13 mouse cellular contexts compared by ENCODE assay signal in genomic region chr14:119109776-119110218, GRCm38 (mm10). TPM values are rescaled to one million over a fixed set of nuclear protein-coding genes. Genes with fewer than 3 reads are reported as not detected.
DNase-seq lines count a peak whose midpoint lies in the region; ATAC-seq and TF ChIP-seq lines count a peak whose summit lies in the region.
"Had no signal": no experiment of that assay in that cellular context is flagged by ENCODE, and none has a peak within 500 bp of the region (broad histone marks: within the 10 kb centered on the region; RNA-seq: fewer than 3 reads in every experiment).

No protein-coding gene starts in this region.

- no peaks in the 10 kb centered on the region for H3K36me3 ChIP-seq in midbrain, postnatal 0 days (ENCODE audit: insufficient read depth, low read length)
- no peaks in the 10 kb centered on the region for H3K36me3 ChIP-seq in midbrain, embryonic 16.5 days (ENCODE audit: control insufficient read depth, insufficient read depth, low read length)
- no peaks in the 10 kb centered on the region for H3K36me3 ChIP-seq in neural tube, embryonic 14.5 days (ENCODE audit: control insufficient read depth, insufficient read depth, low read length)
- H3K36me3 ChIP-seq: limb, embryonic 13.5 days had no signal

- WGBS in midbrain, postnatal 0 days = 72% methylated on average over 3 of the region's 3 CpGs
- 78% methylated on average over 3 of the region's 3 CpGs for WGBS in midbrain, embryonic 16.5 days
- WGBS in neural tube, embryonic 14.5 days = 78% methylated on average over 3 of the region's 3 CpGs

- no peak overlapping the region for H3K4me2 ChIP-seq in midbrain, postnatal 0 days (ENCODE audit: low read depth, low read length, poor library complexity, severe bottlenecking)
- no peak overlapping the region for H3K4me2 ChIP-seq in midbrain, embryonic 16.5 days (ENCODE audit: low read length)
- no peak overlapping the region for H3K4me2 ChIP-seq in neural tube, embryonic 14.5 days (ENCODE audit: low read depth, low read length)
- H3K4me2 ChIP-seq: heart, embryonic 11.5 days; limb, embryonic 13.5 days had no signal

- no peak overlapping the region for H3K9ac ChIP-seq in midbrain, postnatal 0 days (replicated peaks; ENCODE audit: low read length, poor library complexity, severe bottlenecking)
- no peak overlapping the region for H3K9ac ChIP-seq in midbrain, embryonic 16.5 days (ENCODE audit: low read depth, low read length)
- no peak overlapping the region for H3K9ac ChIP-seq in neural tube, embryonic 14.5 days (replicated peaks; ENCODE audit: low read depth, low read length)
- H3K9ac ChIP-seq: limb, embryonic 13.5 days had no signal

- H3K27me3 ChIP-seq in midbrain, postnatal 0 days (ENCODE audit: insufficient read depth, low read length) = no peaks in the 10 kb centered on the region
- no peaks in the 10 kb centered on the region for H3K27me3 ChIP-seq in midbrain, embryonic 16.5 days (ENCODE audit: control insufficient read depth, insufficient read depth, low read depth, low read length)
- H3K27me3 ChIP-seq in neural tube, embryonic 14.5 days (ENCODE audit: control insufficient read depth, insufficient read depth, low read length) = no peaks in the 10 kb centered on the region
- H3K27me3 ChIP-seq: limb, embryonic 13.5 days had no signal

- no peak overlapping the region for H3K27ac ChIP-seq in layer of hippocampus, adult 2 months
- H3K27ac ChIP-seq in midbrain, postnatal 0 days (ENCODE audit: low read depth, low read length) = no peak overlapping the region
- no peak overlapping the region for H3K27ac ChIP-seq in midbrain, embryonic 16.5 days (ENCODE audit: low read length)
- no peak overlapping the region for H3K27ac ChIP-seq in neural tube, embryonic 14.5 days (ENCODE audit: low read depth, low read length)
- H3K27ac ChIP-seq: limb, embryonic 13.5 days had no signal

- H3K9me3 ChIP-seq in midbrain, postnatal 0 days (ENCODE audit: low read length) = no peaks in the 10 kb centered on the region
- H3K9me3 ChIP-seq in midbrain, embryonic 16.5 days (replicated peaks; ENCODE audit: control insufficient read depth, low read length, poor library complexity, severe bottlenecking) = no peaks in the 10 kb centered on the region
- no peaks in the 10 kb centered on the region for H3K9me3 ChIP-seq in neural tube, embryonic 14.5 days (ENCODE audit: control insufficient read depth, low read length)
- H3K9me3 ChIP-seq: limb, embryonic 13.5 days had no signal

- ATAC-seq in cerebellum, adult (ENCODE audit: insufficient number of reproducible peaks, low FRiP score, low TSS enrichment) = peak; percentile 75
- ATAC-seq in midbrain, postnatal 0 days (ENCODE audit: low FRiP score) = no peak; the same call in 1 of the 2 replicates
- no peak for ATAC-seq in midbrain, embryonic 16.5 days
- peak; percentile 38; the same call in 1 of the 2 replicates for ATAC-seq in neural tube, embryonic 14.5 days (ENCODE audit: low read depth)
- ATAC-seq: activated CD4-positive, CD25-positive, alpha-beta regulatory T cell, adult 4 months had no signal

- peak; percentile 63 for TF ChIP-seq CTCF in layer of hippocampus, adult 2 months (conservative IDR thresholded peaks at IDR 0.05)
- TF ChIP-seq CTCF in midbrain, postnatal 0 days (IDR thresholded peaks at IDR 0.05) = peak; percentile 68

- H3K4me3 ChIP-seq in layer of hippocampus, adult 2 months = no peak overlapping the region
- H3K4me3 ChIP-seq in midbrain, postnatal 0 days (ENCODE audit: low read depth, low read length) = no peak overlapping the region
- H3K4me3 ChIP-seq in midbrain, embryonic 16.5 days (ENCODE audit: low read depth, low read length) = no peak overlapping the region
- no peak overlapping the region for H3K4me3 ChIP-seq in neural tube, embryonic 14.5 days (ENCODE audit: low read depth, low read length)
- H3K4me3 ChIP-seq: limb, embryonic 13.5 days had no signal

- H3K4me1 ChIP-seq in midbrain, postnatal 0 days (ENCODE audit: insufficient read depth, low read length) = no peaks in the 10 kb centered on the region
- H3K4me1 ChIP-seq in midbrain, embryonic 16.5 days (ENCODE audit: control insufficient read depth, insufficient read depth, low read length) = no peaks in the 10 kb centered on the region
- no peaks in the 10 kb centered on the region for H3K4me1 ChIP-seq in neural tube, embryonic 14.5 days (ENCODE audit: control insufficient read depth, insufficient read depth, low read length)
- H3K4me1 ChIP-seq: limb, embryonic 13.5 days had no signal

- no peak for DNase-seq in cerebellum, adult 9-11 months
- DNase-seq in layer of hippocampus, adult 2 months (ENCODE audit: low spot score in 2 of 2) = no peak
- no peak for DNase-seq in layer of hippocampus, postnatal 25 days (ENCODE audit: extremely low spot score in 1 of 2, low spot score in 1 of 2)
- peak; percentile 51 for DNase-seq in midbrain, postnatal 0 days (ENCODE audit: low spot score)
- DNase-seq in heart, postnatal 4 days = no peak
- DNase-seq: right cerebral cortex, postnatal 25 days had no signal

RNA-seq across cellular contexts. Expression of gene Uggt2, which starts 10.6 kb away (rescaled TPM):
- 10 to 100 TPM; 27.4 to 31.3 TPM for total RNA-seq in layer of hippocampus, adult 2 months (2021)
- total RNA-seq in layer of hippocampus, postnatal 25 days (2021) = 10 to 100 TPM; 23.4 to 31.9 TPM
- 24.0 and 31.0 TPM in 2 replicates for total RNA-seq in midbrain, postnatal 0 days (2014; rRNA removed)
- 10.0 and 12.6 TPM in 2 replicates for polyA plus RNA-seq in midbrain, postnatal 0 days (2015; fragmentation: Nextera tagmentation; extraction: Ambion mirVana)
- polyA plus RNA-seq in midbrain, embryonic 16.5 days (2015; fragmentation: Nextera tagmentation; extraction: Ambion mirVana) = 20.0 and 23.8 TPM in 2 replicates
- polyA plus RNA-seq in neural tube, embryonic 14.5 days (2014; fragmentation: Nextera tagmentation; extraction: Ambion mirVana) = 33.4 and 36.4 TPM in 2 replicates
- 1 to 10 TPM; 5.5 to 7.9 TPM for total RNA-seq in heart, postnatal 4 days (2021)

RNA-seq across cellular contexts. Expression of gene Hs6st3, which starts 28.3 kb away (rescaled TPM):
- total RNA-seq in layer of hippocampus, adult 2 months (2021) = 10 to 100 TPM; 61.6 to 66.8 TPM
- 10 to 100 TPM; 58.4 to 76.4 TPM for total RNA-seq in layer of hippocampus, postnatal 25 days (2021)
- total RNA-seq in midbrain, postnatal 0 days (2014; rRNA removed) = 28.9 and 36.6 TPM in 2 replicates
- 0.98 and 1.8 TPM in 2 replicates for polyA plus RNA-seq in midbrain, postnatal 0 days (2015; fragmentation: Nextera tagmentation; extraction: Ambion mirVana)
- 1.2 and 1.3 TPM in 2 replicates for polyA plus RNA-seq in midbrain, embryonic 16.5 days (2015; fragmentation: Nextera tagmentation; extraction: Ambion mirVana)
- 2.7 and 6.5 TPM in 2 replicates for polyA plus RNA-seq in neural tube, embryonic 14.5 days (2014; fragmentation: Nextera tagmentation; extraction: Ambion mirVana)
- under 1 TPM in 1 of 2 experiments, not detected in 1; 0.16 TPM for total RNA-seq in heart, postnatal 4 days (2021)
- total RNA-seq: neutrophil, adult 5-6 weeks had no signal
- polyA plus RNA-seq: activated CD4-positive, CD25-positive, alpha-beta regulatory T cell, adult 4 months had no signal

Comparison
In these comparisons a context has a peak if more than half of its experiments do, and no peak if none do; other contexts are left out.
1. ATAC-seq: peak in cerebellum, adult (single experiment) and neural tube, embryonic 14.5 days (single experiment); none in midbrain, postnatal 0 days (single experiment) and midbrain, embryonic 16.5 days (single experiment).
2. RNA of gene Hs6st3, which starts 28.3 kb away (total RNA-seq): 58.4 to 76.4 TPM in layer of hippocampus, postnatal 25 days, 61.6 to 66.8 TPM in layer of hippocampus, adult 2 months and 28.9 to 36.6 TPM in midbrain, postnatal 0 days; 0.16 TPM in heart, postnatal 4 days; every median in the first group is over 10 times any median in the second.